Mouse (Mus musculus) neutrophil, adult 5-6 weeks (primary cell): ENCODE results near the gene Kcng4. TPM values are rescaled to one million over a fixed set of nuclear protein-coding genes. Genes with fewer than 3 reads are reported as not detected.

Experiments
- ATAC-seq: fragments of 151-379, 151-347 bp; 2 replicates; pipeline ENCODE4 v1.8.0; 2017; ENCODE audit warnings: mild to moderate bottlenecking, moderate TSS enrichment; ENCODE audit not compliant: insufficient number of reproducible peaks, poor library complexity, low FRiP score, severe bottlenecking; ENCODE audit errors: extremely low read depth
- total RNA-seq: library from RNA; stranded (forward); fragments of 200-1000 nt; gene quantifications from 2 replicates; pipeline ENCODE4 v1.2.3, GENCODE M21; 2017

Kcng4 gene
- not detected in 2 replicates for total RNA-seq

DNA sequence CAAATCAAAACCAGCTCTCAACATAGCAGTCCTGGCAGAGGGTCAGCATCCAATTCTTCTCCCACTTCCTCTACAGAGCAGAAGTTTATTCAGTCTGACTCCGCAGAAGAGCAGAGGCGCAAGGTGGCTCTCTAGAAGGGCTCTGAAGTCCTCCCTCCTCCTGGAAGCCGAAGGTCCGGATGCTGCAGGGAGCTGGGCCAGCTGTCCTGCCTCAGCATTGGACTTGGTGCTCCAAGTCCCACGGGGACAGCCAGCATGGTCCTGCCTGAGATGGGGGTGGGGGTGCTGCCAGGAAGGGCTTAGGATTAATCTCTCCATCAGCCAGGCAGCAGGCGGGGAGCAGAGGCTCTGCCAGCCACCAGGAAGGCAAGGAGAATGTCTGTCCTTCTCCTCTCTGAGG lies at the start of gene Kcng4:
Gene Kcng4, minus strand, starts transcription at position 303 of the 400 bp plus-strand sequence.
- no peak for ATAC-seq

DNA sequence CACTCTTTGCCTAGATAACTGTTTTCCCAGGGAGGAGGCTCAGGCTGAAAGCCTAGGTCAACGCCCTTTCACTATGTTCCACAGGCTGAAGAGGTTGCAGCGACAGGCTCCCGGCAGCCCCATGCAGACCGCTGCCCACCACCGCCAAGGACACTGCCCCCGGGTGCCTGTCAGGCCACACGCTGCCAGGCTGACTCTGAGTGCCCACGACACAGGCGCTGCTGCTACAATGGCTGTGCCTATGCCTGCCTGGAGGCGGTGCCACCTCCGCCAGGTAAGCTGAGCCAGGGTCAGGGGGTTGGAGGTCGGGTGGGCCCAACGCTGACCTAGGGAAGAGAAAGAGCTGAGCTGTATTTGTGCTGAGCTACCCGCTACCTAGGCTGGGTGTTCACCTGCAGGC lies 43.7 kb upstream of the Kcng4 start:
- no peak for ATAC-seq

DNA sequence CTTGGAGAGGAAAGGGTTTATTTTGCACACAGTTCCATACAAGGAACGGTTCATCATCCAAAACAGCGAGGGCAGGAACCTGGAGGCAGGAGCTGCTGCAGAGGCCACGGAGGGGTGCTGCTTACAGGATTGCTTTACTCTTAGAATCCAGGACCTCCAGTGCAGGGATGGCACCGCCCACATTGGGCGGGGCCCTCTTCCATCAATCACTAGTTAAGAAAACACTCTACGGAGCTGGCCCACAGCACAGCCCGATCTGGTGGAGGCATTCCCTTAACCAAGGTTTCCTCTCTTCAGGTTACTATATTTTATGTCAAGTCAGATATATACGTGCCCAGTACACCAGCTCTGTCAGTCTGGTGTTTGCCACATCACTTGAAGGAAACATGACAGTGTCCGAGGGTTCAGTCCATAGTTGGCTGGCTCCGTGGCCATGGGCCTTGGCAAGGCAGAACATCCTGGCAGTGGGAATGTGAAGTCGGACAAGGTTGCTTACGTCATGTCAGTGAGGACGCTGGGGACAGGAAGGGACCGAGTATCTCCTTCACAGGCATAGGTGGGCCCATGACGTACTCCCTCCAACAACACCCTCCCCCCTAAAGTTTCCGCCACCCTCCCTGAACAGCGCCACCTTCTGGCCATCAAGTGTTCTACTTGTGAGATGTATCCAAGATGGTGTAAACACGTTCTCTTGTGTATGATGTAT lies 42.8 kb upstream of the Kcng4 start:
- ATAC-seq: no peak

DNA sequence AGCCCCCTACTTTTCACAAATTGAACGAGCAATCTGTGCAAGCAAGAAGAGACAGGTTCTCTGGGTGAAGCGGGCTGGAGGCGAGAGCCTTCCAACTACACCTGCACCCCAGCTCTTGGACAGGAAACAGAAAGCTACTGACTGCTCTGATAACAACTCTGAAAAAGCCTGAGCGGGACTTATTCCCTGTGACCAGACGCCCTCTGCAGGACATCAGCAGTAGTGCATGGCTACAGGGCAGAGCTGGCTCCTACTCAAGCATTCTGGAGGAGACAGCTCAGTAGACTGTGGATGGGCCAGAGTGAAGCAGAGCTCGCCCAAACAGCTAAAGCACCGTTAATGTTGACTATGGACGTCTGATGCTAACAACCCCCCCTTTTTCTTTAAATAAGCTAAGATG lies 40.9 kb upstream of the Kcng4 start:
- peak; percentile 64 for ATAC-seq

DNA sequence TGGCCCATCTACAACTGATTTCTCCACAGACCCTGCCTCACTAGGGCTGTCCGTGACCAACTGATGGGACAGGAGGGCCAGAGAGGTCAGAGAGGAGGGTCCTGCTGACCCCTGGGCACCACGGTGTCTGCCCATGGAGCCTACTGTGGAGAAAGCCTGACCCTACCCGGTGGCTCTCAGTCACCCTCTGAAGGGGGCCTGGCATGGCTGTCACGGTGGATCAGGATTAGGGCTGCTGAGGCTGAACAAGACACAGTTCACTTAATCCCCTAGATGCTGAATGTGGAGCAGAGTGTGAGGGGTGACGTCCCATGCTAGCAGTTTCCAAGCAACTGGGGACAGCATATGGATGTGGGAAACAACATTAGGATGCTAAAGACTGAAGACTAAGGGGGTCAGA lies 40.0 kb upstream of the Kcng4 start:
- no peak for ATAC-seq

DNA sequence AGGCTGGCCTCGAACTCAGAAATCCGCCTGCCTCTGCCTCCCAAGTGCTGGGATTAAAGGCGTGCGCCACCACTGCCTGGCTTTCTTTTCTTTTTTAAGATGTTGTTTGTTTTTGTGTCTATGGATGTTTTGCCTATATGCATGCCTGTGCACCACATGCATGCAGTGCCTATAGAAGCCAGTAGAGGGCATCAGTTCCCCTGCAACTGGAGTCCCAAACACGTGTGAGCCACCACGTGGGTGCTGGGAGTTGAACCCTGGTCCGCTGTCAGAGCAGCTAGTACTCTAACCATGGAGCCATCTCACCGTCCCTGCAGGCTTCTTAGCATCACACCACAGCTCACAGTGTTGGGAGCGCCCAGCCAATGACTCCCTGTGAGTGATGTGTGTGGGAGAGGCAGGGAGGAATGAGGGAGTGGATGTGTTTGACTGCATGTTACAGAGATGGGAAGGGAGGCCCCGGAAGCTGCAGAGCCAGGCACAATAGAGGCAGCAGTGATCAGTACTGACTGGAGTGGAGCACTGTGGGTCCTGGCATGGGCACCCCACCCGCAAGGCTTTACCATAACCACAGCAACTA lies 38.6 kb upstream of the Kcng4 start:
- no peak for ATAC-seq

DNA sequence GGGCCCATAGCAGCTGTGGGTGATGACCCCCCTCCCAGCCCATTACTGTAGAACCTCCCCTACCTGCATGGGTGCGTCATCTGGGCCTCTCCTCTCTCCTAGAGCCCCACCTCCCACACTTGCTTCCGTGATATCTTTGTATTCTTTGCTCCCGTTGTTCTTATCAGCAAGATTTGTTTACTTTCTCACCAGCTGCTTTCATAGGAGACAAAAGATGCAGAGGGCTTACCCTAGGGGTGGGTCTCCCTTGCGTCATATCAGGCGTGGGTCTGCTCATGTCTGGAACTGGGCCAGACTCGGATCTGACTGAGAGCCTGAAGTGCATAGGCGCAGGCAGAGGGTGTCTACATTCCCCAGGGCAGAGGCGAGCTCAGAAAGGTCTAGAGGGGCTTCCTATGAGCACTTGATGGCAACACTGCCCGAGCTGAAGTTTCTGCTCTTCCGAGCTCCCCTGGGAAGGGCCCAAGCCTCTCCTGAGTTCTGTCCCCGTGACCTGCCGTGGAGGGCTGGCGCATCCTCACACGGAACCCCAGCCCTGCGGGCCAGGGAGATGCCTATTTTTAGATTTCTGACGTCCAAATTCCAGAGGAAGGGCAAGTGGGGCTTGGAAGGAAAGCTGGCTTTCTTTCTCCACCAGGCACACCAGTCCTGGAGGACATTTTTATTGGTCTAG lies 35.1 kb upstream of the Kcng4 start:
- no peak for ATAC-seq

DNA sequence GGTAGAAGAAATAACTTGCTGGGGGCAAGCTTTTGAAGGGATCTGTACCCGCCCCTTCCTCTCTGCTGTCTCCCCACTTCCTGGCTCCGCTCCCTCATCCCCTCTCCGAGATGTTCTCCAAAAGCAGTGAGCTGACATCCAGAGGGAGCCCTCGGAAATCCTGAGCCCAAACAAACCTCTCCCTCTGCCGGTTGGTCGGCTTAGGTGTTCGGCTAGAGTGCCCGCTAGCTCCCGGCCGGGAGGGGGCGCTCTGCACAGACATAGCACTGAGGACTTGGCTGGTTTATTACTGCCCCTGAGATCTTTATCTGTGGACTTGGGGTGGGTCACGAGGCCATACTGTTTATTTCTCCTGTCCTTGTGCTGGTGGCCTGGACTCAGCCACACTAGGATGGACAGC lies 33.8 kb upstream of the Kcng4 start:
- no peak for ATAC-seq

DNA sequence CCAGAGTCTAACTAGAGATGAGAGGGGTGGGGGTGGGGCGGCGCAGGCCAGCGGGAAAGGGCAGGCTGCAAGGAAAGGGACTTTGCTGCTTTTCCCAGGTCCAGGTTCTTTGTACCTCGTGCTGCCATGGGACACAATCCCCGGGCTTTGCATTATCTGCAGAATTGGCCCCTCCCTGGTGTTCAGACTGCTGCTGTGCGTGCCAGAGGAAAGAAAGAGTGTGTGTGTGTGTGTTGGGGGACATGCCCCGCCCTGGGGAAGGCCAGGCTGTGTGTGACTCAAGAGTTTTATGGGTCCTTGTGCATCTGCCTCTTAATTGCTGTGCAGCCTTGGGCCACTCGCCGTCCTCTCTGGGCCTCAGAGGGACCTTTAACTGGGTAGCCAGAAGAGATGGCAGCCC lies 33.0 kb upstream of the Kcng4 start:
- ATAC-seq: no peak

DNA sequence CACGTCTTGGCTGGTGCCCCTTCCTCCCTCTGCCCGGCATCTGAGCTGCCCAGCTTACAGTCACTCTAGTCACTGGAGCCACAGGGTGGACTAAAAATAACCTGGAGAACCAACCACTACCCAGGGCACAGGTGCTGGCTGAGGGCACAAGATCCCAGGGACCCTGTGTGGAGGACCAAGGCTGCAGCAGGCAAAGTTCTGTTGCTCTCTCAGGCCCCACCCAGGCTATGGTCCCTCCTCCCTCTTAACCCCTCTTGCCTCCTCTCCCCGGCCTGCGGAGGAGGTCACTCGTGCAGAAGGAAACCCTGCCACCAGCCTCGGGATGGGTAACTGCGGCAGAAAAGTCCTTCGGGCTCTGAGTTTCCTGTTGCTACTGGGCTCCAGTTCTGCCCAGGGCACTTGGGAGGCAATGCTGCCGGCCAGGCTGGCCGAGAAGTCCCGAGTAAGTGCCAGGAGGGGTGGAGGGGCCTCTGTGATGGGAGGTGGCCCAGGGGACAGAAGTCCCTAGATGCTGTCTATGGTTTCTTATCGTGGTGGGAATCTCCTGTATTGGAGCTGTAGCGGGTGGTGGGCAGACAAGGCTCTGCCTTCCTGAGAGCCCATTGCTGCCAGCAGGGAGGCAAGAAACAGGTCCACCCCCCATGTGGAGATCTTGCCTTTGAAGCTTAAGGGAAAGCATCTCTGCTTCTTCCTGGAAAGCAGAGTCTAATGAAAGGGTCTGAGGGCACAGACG lies 30.9 kb upstream of the Kcng4 start, which contains the start of gene Wfdc1:
Gene Wfdc1, plus strand, starts transcription at position 147 of the 733 bp plus-strand sequence.
- no peak for ATAC-seq

DNA sequence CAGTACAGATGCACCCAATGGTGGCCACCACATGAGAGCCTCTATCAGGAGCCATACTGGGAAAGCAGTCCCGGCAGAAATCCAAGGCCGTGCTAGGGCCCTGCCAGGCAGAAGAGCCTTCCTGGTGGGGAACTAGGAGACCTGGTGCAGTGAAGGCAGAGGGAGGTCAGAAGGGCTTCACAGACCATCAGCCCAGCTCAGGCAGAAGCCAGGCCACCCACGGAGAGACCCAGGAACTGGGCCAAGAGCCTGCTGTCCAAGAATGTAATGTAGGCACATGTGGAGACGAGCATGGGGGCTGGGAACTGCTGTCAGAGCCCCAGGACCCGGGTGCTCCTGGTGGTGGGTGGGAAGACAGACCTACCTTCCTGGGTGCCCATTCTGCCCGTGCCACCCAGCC lies 29.8 kb upstream of the Kcng4 start:
- no peak for ATAC-seq

DNA sequence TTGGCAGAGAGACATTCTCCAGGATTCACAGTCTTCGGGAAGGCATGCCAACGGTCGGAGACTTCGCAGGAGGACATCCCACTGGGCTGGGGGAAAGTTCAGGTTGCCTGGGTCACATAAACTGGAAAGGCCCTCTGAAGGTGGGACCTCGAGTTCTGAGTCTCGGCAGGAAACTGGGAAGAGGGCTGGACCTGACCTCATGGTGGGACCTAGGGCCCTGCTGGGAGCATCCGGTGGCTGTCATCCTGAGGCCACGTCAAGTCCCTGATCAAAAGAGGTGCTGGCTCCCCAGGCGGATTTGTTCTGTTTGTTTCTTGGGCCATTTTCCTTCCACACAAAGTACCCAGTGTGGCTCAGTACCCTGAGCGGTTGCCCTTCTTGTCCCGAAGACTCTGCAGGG lies 28.0 kb upstream of the Kcng4 start:
- no peak for ATAC-seq

DNA sequence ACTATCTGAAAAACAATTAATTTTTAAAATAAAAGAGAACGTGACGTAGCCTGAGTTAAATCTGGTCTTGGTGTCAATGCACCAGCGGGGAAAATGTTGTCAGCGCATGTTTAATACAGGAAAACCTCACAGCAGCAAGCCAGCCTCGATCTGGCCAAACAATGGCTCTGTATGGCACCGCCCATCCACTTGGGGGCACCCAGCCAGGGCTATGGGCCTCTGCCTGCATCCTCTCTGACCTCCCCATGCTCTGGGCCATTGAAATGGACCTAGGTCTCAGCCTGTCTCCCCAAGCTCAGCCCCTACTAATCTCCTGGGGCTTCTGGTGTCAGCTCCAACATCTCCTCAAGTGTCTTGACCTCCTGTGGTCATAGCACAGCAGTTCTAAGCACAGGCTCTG lies 26.4 kb upstream of the Kcng4 start:
- ATAC-seq: no peak

DNA sequence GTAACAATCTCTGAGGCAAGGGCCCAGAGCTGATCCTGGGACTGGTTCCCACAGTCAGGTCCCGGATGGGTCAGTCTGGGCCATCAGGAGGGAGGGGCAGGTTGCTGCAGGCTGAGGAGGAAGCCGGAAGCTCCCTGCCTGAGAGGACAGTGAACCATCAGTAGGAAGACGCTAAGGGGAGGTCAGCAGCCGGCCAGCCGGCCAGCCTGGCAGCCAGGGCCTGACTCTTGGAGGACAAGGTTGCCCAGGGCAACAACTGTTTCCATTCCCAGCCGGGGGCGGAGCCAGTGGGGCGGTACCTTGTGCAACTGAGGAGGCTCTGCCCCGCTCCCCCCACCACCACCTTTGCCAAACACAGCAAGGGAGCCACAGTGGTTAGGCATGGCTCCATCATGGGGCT lies 25.6 kb upstream of the Kcng4 start:
- no peak for ATAC-seq

DNA sequence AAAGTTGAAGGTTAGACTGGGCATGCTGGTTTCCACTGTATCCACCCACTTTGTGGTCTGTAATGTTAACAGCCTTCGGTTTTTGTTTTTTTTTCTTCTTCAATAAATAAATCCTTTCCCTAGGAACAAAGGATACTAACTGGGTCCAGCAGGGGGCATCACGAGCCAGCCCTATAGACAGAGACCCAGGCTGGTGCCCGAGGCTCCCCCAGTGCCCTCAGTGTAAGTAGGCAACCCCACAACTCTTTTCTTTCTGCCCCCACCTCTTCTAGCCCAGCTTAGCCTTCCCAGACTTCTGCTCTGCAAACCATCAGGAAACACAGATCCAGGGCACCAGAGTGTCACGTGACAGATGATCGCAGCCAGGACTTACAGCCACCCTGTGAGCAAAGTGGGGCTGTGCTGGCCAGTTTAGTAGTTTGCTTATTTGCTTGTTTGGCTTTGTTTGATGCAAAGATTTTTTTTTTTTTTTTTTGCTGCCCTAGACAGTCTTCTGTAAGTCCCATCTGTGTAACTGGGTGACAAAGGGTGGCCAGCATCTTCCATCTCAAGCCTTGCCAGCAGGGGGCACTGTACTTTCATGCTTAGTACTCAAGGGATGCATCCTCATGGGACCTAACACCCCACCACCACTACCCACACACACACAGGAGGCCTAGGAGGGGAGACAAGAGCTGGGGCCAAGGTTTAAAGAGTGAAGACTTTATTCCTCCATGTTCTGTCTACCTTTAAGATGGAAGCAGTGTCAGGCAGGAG lies 21.4 kb upstream of the Kcng4 start:
- ATAC-seq: no peak

DNA sequence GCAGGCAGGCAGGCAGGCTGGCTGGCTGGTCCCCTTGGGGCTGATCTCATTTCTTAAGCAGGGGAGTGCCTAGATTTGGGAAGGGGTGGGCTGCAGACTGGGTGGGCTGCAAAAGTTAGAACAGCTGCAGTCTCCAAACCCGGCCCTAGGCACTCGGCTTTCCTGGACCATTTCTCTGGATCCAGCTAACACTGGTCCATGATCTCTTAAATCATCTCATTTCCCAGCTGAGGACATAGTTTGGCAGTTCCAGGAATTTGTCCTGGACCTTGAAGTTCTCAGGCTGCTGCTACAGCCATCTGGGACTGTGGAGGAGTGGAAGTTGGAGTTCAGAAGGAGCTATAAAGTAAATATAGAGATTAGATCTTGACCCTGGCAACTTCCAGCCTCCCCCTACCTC lies 15.8 kb upstream of the Kcng4 start:
- no peak for ATAC-seq

DNA sequence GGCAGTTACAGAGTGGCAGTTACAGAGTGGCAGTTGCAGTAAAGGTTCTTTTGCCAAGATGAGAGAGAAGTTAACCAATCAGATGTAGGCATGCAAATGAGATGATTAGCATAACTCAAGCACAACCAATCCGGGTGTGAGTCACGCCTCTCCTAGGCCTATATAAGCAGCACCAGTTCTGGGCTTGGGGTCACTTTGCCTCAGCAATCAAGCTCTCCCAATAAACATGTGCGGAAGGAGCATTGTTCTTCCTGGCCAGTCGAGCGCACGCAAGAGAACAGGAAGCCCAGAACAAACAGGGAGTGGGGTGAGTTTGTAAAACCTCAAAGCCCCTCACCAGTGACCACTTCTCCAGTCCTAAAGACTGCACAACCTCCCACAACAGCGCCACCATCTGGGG lies 11.4 kb upstream of the Kcng4 start:
- no peak for ATAC-seq

DNA sequence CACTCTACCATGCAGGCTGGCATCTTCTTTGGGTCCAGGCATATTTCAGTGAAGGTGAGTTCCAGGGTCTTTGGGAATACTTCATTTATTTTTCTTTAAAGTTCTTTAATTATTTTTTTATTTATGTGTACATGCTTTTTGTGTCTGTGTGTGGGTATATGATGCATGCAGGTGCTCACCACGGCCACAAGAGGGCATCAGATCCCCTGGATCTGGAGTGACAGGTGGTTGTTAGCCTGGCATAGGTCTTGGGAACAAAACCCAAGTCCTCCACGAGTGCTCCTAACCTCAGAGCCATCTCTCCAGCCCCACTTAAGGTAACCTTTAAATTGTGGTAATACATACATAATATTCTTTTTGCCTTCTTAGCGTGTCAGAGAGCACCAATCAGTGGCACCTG lies 10.7 kb upstream of the Kcng4 start:
- ATAC-seq: no peak

DNA sequence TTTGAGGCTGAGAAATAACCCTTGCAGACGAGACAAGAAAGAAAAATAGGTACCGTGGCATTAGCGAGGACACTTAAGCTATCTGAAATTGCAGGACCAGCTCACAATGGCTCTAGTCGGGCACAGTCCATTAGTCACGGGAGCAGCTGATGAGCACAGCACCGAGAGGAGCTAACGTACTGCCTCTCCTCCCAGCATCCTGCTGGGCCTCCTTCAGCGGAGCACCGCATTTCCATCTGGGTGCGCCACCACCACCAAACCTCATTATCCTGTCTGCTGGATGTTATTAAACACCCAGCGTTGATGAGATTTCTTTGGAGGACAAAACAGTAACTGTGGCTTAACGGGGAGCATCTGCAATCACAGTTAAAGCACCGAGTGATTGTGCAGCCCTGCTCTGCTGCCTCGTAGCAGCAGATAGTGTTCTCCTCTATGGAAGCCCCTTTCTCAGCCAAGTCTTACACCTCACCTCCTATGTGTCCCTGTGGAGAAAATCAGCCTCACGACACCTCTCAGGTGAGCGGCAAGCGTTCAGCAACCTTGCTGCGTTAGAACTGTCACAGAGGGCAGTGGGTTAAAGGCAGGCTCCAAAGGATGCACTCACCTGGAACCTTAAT lies 9.6 kb upstream of the Kcng4 start:
- ATAC-seq: no peak
